Mouse (Mus musculus) bone marrow macrophage, adult 2 months (primary cell): ENCODE data around the gene Adamts16.

Experiments used
- CTCF ChIP-seq: IDR thresholded peaks from 2 replicates; pipeline ENCODE4 v1.5.1; 2012; ENCODE audit warnings: low read depth, mild to moderate bottlenecking, low read length, moderate library complexity
- POLR2A ChIP-seq: IDR thresholded peaks from 2 replicates; pipeline ENCODE4 v1.6.1; 2012; ENCODE audit warnings: mild to moderate bottlenecking, low read depth, low read length, borderline replicate concordance

- TF ChIP-seq CTCF (no peak), POLR2A (no peak)
Measured at GRCm38 (mm10) chr13:70823757-70824156, 17.9 kb downstream of the Adamts16 start.
